Mouse (Mus musculus) gonadal fat pad, adult 2 months (tissue): ENCODE results near the gene Def8. TPM values are rescaled to one million over a fixed set of nuclear protein-coding genes. Genes with fewer than 3 reads are reported as not detected.
"Not testable (repeated sequence)": the region's sequence is repeated elsewhere in the genome, so short reads cannot be mapped to it uniquely, and the experiment has no call there.

Source experiments
- DNase-seq: peaks from one replicate; pipeline ENCODE4 v3.0.0-alpha.2; 2012; ENCODE audit warnings: low read depth
- polyA plus RNA-seq: library from polyadenylated mRNA; depleted of rRNA; stranded (reverse); fragments of >200 nt; gene quantifications from 2 replicates; pipeline ENCODE4 v1.2.3, GENCODE M21; 2012

Gene Def8
- polyA plus RNA-seq, 1 experiment: 45.1 TPM

DNA sequence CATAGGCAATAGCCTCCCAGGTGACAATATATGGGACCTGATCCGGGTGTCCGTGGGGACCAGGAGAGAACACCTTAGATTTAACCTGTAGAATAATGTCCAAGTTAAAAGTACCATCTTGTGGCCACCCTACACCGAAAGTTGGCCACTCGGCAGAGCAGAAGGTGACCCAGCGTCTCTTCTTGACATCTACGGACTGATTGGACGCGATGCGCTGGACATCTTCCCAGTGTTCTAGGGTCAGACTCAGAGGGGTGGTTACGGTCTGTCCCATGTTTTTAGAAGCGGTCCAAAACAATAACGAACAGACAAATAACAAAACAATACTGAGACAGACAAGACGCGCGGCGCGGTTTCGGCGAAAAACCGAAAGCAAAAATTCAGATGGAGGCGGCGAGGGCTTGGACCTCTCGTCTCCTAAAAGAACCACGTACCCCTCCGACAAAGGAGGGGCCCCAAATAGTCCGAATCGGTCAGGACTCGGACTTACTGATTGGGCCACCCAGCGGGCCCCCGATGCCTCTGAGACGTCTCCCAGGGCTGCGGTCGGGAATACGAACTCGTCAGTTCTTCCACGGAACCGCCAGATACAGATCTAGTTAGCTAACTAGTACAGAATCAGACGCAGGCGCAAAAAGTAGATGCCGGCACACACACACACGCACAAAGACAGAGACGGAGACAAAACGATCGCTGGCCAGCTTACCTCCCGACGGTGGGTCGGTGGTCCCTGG, 10.1 kb downstream of the Def8 start:
- DNase-seq: not testable (repeated sequence)

DNA sequence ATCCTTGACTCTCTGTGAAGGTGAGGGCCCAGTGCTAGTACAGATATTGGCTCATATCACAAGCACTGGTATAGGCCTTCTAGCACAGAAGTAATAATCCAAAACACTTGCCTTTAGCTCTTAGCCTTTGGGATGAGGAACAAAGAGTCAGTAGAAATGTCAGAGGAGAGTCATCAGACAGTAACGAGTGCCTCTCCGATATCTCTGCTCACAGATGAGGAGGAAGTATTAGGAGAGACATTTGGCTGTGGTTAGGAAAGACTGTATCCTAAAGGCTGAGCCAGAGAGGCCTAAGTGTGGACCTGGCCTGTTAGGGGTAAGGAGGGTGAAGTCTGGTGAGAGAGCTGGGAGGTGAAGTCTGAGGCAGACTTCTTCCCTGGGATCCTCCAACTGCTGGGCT, 18.5 kb downstream of the Def8 start:
- DNase-seq: no peak

DNA sequence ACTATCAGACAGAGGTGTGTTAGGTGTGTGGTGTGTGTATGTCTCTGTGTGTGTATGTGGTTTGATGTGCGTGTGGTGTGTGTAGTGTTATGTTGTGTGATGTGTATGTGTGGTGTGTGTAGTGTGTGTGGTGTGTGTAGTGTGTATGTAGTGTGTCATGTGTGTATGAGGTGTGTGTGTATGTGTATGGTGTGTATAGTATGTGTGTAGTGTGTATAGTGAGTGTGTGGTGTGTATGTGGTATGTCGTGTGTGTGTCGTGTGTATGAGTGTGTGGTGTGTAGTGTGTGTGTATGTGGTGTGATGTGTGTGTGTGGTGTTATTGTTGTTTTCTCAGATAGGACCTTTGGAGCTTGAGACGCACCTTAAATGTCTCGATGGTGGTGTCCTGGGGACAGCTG, 19.0 kb downstream of the Def8 start:
- DNase-seq: no peak

DNA sequence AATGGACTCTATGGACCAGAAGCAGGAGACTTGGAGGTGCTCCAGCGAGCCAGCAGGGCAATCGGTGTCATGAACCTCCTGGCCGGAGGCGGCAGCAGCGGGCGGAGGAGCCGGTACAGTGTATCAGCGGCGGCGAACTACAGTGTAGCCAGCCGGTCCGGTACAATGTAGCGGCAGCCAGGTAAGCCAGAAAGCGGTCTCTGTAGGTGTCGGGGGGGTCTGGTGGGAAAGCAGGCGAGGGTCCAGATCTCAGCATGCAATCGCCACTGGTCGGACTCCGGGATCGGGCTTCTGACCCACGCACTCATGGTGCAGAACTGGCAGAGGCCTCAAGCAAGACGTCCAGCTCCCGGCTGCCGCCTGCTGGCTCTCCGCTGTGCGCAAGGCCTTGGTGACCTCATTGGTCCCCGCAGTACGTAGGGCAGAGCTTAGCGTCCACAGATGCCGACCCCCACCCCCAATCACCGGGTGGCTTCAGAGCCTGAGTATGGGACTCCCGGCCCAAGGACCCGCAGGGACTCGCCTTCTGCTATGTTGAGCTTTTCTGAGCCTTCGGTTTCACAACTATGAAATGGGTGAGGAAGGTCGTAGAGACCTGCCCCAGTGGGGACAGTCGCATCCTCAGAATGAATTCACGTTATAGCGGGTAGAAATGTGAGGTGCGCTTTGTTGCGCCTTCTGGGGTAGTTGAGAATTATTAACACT, 19.7 kb downstream of the Def8 start:
- DNase-seq: peak; percentile 59

DNA sequence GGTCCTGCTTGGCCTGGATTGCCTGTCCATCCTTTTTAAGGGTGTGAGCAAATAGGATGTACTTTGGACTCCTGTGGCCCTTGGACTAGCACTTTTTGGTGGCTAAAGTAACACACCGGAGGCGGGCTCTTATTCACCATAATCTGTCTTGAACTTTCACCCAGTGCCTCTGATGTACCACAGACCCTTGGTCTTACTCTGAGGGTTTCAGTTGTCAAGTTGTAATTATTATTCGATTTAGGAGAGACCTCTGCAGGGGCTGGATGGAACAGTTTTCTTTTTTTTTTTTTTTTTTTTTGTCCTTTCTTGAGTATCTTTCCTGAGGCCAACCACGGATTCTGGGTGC, 20.2 kb downstream of the Def8 start:
- DNase-seq: no peak

DNA sequence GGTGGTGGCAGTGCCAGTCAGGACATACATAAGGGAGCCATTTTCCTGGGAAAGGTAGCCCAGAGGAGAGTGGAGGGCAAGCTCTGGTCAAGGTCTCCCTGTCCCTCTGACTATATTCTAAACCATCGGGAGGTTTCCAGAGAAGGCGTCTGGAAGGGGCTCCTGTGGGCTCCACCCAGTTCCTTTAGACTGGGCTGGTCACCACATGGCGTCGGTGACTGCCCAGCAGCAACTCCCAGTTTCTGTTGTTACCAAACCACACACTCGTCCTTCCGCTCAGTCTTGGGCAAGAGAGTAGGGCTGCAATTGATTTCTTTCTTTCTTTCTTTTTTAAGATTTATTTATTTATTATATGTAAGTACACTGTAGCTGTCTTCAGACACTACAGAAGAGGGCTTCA, 20.8 kb downstream of the Def8 start:
- no peak for DNase-seq

DNA sequence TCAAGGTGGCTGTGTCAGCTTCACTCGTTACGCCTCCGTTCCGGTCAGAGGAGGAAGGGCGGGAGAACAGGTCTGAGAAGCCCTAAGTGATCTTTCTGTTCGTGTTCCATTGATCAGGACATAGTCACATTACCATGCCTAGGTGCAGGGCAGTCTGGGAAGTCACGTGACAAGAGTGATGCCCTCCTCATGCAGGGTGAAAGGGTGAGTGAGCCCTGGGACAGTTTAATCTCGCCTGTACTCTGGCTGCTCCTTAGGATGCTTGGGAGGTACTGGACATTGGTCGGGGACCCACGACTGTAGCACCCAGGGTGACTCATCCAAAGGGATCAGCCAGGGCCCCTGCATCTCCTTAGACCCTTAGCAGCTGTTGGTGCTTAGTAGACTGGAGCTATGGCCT, 22.7 kb downstream of the Def8 start:
- DNase-seq: no peak

DNA sequence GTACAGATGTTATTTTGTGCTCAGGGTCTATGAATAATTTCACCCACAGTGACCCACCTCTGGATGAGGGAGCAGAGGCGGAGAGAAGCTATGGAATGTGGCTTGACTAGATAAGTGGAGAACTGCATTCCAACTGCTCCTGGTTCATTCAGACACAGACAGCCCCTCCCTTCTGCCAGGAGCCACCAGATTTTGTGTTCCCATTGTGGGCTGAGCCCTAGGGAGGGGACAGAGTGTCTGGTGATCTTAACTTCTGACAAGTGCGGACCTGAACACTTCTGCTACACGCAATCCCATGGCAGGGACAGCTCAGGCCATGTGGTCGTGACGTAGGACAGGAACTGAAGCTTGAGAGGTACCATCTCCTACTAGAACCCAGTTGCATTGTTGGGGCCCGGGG, 23.5 kb downstream of the Def8 start:
- DNase-seq: peak; percentile 74

DNA sequence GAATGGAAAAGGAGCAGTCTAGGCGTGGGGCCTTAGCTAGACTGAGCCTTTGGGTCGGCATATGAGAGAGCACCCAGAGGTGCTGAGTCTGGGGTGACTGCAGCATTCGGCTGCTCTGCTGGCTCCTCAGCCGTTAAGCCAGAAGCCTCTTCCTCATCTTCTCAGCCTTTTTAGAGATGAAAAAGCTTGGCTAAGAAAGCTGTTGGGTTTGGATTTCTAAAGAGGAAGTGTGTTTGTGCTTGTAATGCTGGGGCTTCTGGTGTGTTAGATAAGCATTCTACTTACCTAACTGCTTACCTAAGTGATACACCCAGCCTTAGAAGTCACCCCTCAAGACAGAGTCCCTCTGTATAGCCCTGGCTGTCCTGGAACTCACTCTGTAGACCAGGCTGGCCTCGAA, 27.5 kb downstream of the Def8 start:
- DNase-seq: no peak

DNA sequence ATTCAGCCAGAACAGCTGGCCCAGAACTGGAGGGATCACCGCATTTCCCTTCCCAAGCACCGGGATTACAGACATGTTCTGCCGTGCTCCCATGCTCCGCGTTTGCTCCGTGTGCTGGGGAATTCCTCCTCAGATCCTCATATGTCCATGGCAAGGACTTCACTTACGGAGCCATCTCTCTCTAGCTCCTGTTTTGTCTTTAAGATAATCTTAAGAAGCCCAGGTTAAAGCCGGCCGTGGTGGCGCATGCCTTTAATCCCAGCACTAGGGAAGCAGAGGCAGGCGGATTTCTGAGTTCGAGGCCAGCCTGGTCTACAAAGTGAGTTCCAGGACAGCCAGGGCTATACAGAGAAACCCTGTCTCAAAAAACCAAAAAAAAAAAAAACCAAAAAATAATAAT, 28.4 kb downstream of the Def8 start:
- not testable (repeated sequence) for DNase-seq

DNA sequence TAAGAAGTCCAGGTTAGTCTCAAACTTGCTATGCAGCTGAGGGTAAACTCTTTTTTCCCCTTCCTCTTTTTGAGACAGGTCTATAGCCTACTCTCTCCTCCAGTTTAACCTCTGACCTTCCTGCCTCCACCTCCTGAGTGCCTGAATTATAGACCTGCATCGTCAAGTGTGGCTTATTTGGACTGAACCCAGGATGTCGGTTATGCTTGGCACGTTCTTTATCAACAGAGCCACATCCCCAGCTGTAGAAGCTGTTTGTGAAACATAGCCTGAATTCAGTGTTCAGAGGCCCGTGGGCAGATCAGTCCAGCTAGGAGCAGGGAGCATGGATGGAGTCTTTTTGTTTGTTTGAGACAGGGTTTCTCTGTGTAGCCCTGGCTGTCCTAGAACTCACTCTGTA, 28.8 kb downstream of the Def8 start:
- no peak for DNase-seq

DNA sequence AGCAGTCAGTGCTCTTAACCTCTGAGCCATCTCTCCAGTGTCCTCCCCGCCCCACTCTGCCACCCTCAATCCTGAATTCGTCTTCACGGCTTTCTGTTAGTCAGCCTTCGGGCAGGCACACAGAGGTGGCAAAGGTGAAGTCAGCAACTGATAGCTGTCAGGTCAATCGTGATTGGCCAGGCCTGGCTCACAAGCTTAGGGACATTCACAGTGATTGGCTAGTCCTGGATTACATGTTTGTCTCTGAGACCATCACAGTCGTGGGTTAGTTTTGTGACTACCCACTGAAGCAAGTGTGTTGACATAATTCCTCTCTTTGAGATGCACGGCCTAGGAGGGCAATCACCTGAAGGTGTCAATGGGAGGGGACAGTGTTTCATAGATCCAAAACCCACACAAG, 30.0 kb downstream of the Def8 start:
- DNase-seq: no peak

DNA sequence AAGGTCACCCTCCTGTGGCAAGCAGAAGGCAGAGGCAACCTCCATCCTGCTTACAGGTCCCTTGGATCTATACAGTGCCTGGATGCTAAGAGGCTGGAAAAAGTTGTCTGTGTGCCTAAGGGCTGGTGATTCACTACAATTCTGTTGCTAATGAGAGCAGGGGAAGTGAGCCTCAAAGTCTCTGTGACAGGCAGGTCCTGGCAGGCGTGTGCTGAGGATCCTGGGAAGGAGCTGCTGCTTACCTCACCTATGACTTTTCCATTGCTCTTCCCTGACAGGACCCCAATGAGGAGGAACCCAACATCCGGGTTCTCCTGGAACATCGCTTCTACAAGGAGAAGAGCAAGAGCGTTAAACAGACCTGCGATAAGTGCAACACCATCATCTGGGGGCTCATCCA, 30.6 kb downstream of the Def8 start:
- DNase-seq: no peak

DNA sequence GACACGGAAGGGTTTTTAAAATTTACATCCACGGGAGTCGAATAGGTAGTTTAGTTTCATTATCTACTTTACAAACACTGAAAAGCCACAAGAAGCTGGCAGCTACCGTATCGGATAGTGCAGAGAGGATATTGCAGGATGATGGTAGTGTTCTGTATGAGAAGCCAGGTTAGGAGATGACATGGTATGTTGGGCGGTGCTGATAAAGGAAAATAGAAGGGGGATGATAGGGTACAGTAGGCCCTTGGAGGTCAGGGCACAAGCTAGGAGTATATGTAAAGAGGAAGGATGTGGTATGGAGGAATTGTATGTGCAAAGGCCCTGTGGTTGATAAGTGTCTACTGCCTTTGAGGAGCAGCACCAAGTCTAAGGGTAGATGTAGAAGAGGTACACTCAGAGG, 31.2 kb downstream of the Def8 start:
- DNase-seq: no peak

DNA sequence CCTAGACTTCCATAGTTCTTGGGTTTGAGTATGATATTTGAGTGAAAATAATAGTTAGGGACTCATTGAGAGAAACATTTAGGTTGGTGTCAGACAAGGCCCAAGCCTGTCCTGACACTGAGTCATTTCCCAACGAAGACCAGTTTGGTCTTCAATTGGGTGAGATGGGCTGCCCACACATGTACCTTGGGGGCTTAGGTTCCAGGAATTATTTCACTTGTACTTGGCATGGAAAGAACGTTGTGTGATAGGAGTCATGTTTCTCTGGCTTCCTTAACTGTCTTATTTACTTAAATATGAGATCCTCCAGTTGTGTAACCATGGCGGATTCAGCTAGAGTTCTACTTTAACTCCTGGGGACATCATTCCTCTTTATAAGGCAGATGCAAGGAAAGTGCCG, 40.3 kb downstream of the Def8 start:
- peak; percentile 80 for DNase-seq

DNA sequence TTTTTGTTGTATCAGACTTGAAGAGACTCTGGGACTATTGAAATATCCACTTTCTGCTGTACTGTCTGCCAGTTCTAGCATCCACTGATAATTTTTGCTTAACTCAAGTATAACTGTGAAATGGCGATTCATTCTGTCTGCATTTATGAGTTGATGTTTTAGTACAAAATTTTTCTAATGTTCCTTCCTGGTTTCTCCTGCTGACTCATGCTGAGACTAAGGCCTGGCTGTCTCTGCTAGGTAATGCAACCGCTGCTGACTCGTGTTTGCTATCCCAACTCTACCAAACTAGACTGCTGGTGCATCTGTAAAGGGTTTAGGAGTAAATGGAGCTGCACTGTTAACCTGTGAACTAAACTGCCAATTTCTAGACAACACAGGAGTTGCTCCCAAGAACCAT, 44.1 kb downstream of the Def8 start:
- no peak for DNase-seq

DNA sequence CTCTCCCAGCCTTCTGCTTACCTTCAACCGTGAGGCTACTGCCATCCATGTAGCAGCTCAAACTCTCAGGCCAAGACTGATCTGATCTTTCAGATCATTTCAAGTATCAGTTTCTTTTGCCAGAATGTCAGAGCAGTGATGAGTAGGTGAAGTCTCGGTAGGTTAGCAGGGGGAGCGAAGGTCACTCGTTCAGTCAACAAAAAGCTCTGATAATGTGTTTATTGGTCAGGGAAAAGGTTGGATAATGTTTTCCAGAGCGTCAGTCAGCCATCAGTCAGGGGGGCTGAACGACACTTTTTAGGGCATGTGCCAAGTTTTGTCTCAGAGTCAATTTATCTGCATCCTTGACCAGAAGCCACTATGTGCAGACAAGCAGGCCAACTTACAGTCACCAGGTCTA, 49.7 kb downstream of the Def8 start:
- DNase-seq: not testable (repeated sequence)

DNA sequence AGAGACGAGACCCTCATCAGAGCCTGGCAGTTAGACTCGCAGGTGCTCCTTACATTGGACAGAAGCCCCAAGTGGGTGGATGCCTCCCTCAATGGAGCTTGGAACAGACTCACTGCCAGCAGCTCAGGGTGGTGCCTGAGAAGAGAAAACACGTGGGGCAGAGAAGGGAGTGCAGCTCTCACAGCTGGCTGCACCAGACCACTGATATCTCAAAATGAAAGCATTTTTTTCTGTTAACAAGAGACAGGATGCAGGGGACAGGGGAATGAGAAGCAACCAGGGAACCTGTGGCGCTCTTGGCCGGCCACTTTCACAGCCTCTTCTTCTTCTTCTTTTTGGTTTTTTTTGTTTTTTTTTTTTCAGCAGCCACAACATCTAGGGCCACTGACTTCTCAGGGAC, 51.2 kb downstream of the Def8 start:
- not testable (repeated sequence) for DNase-seq

DNA sequence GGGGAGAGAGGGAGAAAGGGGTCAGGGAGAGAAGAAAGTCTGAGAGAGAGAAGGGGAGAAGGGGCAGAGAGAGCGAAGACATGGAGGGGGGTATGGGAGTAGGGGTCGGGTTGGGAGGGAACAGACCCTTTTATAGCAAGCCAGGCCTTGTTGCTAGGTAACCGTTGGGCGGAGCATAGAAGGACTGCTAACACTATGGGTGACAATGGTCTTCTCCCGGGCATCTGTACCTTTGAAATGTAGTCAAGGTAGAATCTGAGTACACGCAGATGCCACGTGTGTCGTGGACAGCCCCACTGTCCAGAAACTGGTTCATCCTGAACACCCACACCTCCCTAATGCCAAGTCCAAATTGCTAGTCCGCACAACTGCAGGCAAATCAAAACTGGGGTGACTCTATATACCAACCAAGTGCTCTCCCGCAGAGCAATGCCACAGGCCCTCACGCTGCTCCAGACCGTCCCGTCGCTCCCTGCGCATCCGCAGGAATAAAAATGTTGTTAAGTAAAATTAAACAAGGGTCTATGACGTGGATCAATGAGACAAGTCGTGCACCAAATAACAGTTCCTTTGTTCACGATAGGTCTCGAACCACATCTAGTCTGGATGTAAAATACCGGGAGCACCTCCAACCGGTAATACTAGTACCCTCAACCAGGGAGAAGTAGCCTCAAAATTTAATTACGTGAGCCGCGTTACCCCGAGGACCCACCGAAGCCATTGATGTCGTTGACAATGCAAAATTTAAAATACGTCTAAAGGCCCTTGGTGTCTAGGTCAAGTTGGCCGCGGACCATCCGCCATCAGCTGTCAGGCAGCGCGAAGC, 53.8 kb downstream of the Def8 start:
- no peak for DNase-seq

DNA sequence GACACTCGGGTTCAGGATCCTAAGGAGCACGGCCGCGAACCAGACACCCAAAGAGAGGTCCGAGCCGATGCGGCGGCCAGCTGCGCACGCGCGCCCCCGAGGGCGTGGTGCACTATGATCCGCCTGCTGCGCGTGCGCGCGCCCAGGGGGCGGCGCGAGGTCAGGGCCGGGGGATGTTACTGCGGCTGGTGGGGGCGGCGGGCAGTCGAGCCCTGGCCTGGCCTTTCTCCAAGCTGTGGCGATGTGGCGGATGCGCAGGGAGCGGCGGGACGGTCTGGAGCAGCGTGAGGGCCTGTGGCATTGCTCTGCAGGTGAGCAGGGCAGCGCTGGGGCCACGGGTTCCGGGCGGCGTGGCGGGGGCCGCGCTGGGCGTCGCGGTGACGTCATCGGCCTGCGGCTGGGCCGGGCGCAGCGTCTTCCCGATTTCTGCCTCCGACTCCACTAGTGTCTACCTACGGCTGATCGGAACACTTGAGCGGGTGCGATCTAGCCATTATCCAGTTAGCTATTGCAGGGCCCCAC, 54.5 kb downstream of the Def8 start, which contains the start of gene Afg3l1:
Afg3l1 (plus strand) TSS at position 167 of the 522 bp plus-strand sequence.
- DNase-seq: no peak

DNA sequence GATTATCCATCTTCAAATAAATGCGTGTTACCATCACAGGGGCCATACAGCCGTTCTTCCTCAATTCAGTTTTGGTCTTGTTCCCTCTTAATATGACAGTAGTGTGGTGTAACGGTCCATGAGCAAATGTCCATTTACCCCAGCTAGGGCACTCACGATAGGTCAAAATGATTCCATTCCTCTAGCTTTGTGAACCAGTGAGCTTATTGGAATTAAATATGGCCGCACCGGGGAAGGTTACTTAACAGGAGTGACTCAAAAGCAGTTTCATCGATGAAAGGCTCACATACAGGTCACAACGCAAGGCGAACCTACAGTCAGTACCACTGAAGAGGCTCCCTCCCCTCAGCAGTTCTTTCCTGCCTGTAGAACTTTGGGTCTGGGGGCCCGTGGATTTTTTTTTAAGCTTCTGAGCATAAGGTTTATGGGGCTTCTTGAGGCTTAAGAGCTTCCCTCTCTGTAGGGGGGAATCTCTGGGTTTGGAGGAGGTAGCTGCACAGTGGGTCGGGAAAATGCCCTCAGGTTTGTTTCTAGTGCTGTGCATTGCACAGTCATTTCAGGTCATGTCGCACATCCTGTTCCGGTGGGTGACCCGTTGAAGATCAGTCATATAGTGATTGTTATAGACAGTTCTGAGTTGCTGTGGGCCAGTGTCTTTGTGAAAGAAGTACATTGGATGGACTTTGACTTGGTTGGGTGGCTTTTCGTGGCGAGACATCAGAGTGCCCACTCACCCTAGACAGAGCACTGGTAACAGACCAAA, 55.3 kb downstream of the Def8 start:
- DNase-seq: no peak

DNA sequence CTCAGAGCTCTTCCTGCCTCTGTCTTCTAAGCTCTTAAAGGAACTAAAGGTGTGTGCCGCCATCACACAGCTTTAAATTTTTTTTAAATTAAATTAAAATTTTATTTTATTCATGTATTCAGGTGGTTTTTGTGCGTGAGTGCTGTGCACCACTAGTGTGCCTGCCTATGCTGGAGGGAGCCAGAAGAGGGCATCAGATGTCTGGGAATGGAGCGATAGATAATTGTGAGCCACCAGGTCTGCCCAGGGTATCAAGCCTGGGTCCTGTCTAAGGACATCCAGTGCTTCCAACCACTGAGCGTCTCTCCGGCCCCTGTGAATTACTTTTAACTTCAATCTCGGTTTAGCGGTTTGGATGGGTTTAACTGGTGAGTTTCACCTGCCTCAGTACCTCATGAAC, 59.3 kb downstream of the Def8 start:
- DNase-seq: no peak
